Mouse (Mus musculus): Measurements from ENCODE around the gene Olfr288. TPM values are rescaled to one million over a fixed set of nuclear protein-coding genes. Genes with fewer than 3 reads are reported as not detected.

Olfr288 gene
- polyA plus RNA-seq, 1 experiment from 2014 or later = not detected

DNA sequence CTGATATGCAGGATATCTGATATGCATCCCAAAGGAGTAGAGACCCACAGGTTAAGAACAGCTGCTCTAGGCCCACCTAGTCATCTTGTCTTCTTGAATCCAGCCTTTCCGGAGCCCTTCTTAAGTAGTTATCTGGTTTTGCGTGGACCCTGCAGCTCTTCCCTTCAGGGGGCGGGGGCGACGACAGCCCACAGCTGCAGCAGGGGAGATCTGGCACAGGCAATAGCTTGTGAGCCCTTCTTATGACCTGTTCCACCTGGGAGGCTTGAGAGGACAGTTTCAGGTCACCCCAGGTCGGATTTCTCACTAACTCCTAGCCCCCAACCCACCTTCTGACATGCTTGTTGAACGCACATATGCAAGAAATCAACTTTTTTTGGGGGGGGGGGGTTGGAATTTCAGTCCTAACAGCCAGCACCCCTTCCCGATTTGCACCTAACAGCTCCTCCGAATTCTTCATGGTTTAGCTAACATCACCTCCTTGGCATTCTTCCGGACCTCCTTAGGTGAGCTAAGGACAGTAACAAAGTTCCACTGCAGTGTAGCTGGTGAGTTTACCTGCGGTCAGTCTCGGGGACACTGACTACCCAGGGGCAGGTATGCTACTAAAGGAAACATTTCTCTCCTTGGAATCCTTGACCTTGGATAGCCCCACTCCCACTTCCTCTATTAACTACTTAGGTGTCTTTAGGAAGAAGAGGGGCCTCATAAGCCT is 13.3 kb downstream of the Olfr288 start:
- peaks cover 3% of the 10 kb centered on the region; the same call in 1 of the 2 replicates for H3K27me3 ChIP-seq (replicated peaks)
- 0 out of 2 replicates have a peak overlapping the region, but pooled peaks have one; percentile 48 for H3K9ac ChIP-seq
- peak overlapping the region; percentile 17; the same call in 1 of the 2 replicates for H3K4me2 ChIP-seq
- no peak overlapping the region for H3K4me3 ChIP-seq
- no peak for ATAC-seq (ENCODE audit: insufficient number of reproducible peaks, low FRiP score)
- H3K36me3 ChIP-seq = no peaks in the 10 kb centered on the region
- H3K27ac ChIP-seq (ENCODE audit: poor library complexity, severe bottlenecking) = no peak overlapping the region
- peaks cover 10% of the 10 kb centered on the region for H3K4me1 ChIP-seq (replicated peaks)
- H3K9me3 ChIP-seq (replicated peaks) = no peaks in the 10 kb centered on the region
- WGBS = 59% methylated on average over 12 of the region's 12 CpGs

GRCm38 (mm10) chr15:98181132-98181711 is 14.1 kb downstream of the Olfr288 start:
- Histone ChIP-seq H3K9ac (peak overlapping the region; percentile 58), H3K27ac (ENCODE audit: poor library complexity, severe bottlenecking) (peak overlapping the region; percentile 84), H3K4me2 (peak overlapping the region; percentile 69), H3K4me1 (replicated peaks) (peaks cover 10% of the 10 kb centered on the region), H3K36me3 (no peaks in the 10 kb centered on the region), H3K27me3 (replicated peaks) (peaks cover 4% of the 10 kb centered on the region; the same call in 1 of the 2 replicates), H3K4me3 (peak overlapping the region; percentile 45), H3K9me3 (replicated peaks) (no peaks in the 10 kb centered on the region)
- ATAC-seq (ENCODE audit: insufficient number of reproducible peaks, low FRiP score) = peak; percentile 96
- under 1% methylated on average over 30 of the region's 30 CpGs for WGBS

DNA sequence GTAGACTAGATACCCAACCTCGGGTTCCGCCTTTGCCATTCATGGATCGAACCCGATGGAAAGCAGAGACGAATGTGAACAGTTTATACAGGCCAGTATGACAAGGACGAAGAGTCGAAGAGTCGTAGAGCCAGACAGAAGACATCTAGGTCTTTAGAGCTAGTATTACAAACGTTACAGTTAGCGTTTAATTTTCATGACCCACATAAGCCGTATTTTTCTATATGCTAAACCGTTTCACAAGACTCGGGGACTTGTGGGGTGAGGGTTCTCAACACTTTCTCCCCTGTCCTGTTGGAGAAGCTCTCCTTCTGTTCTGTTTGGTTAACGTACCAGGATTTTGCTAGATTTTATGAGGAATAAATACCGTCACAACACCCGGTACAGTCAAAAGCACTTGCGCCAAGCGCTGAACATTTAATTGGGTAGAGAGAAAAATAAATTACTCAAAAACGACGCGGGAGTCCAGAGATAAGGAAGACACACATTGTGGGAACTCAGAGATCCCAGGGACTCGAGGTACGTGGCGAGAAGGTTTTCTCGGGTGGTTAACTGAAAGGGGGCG is 14.7 kb downstream of the Olfr288 start:
- peaks cover 6% of the 10 kb centered on the region; the same call in 1 of the 2 replicates for H3K27me3 ChIP-seq (replicated peaks)
- H3K9me3 ChIP-seq (replicated peaks) = no peaks in the 10 kb centered on the region
- peak overlapping the region; percentile 69 for H3K4me2 ChIP-seq
- ATAC-seq (ENCODE audit: insufficient number of reproducible peaks, low FRiP score) = no peak
- peak overlapping the region; percentile 45 for H3K4me3 ChIP-seq
- H3K9ac ChIP-seq = peak overlapping the region; percentile 58
- H3K4me1 ChIP-seq (replicated peaks) = peaks cover 10% of the 10 kb centered on the region
- peak overlapping the region; percentile 84 for H3K27ac ChIP-seq (ENCODE audit: poor library complexity, severe bottlenecking)
- WGBS = 8% methylated on average over 26 of the region's 26 CpGs
- no peaks in the 10 kb centered on the region for H3K36me3 ChIP-seq

DNA sequence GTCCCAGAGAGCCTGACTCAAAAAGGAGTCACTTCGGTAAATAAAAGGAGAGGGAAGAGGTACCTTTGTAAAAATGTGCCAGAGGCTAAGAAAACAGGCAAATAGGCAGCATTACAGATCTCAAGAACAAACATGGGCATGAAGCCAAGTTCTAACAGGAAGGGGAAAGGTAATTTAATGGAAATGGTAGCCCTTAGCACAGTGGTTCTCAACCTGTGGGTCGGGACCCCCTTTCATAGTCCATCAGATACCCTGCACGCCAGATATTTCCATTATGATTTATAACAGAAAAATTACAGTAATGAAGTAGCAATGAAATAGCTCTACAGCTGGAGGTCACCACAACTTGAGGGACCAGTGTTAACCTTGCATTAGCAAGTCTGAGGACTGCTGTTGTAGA is 18.0 kb downstream of the Olfr288 start:
- Histone ChIP-seq H3K27me3 (replicated peaks) (peaks cover 28% of the 10 kb centered on the region), H3K9me3 (replicated peaks) (no peaks in the 10 kb centered on the region), H3K9ac (no peak overlapping the region), H3K36me3 (no peaks in the 10 kb centered on the region), H3K27ac (ENCODE audit: poor library complexity, severe bottlenecking) (no peak overlapping the region), H3K4me3 (no peak overlapping the region), H3K4me2 (no peak overlapping the region), H3K4me1 (replicated peaks) (peaks cover 10% of the 10 kb centered on the region)
- ATAC-seq (ENCODE audit: insufficient number of reproducible peaks, low FRiP score) = no peak
- WGBS = 71% methylated on average over 3 of the region's 3 CpGs

- Histone ChIP-seq H3K36me3 (no peaks in the 10 kb centered on the region), H3K27ac (ENCODE audit: poor library complexity, severe bottlenecking) (no peak overlapping the region), H3K4me1 (replicated peaks) (no peaks in the 10 kb centered on the region), H3K4me2 (no peak overlapping the region), H3K27me3 (replicated peaks) (peaks cover 62% of the 10 kb centered on the region), H3K4me3 (no peak overlapping the region), H3K9me3 (replicated peaks) (no peaks in the 10 kb centered on the region), H3K9ac (no peak overlapping the region)
- no peak for ATAC-seq (ENCODE audit: insufficient number of reproducible peaks, low FRiP score)
- WGBS = 36% methylated on average over 8 of the region's 8 CpGs
Measured at GRCm38 (mm10) chr15:98173821-98174220, 21.5 kb downstream of the Olfr288 start.

DNA sequence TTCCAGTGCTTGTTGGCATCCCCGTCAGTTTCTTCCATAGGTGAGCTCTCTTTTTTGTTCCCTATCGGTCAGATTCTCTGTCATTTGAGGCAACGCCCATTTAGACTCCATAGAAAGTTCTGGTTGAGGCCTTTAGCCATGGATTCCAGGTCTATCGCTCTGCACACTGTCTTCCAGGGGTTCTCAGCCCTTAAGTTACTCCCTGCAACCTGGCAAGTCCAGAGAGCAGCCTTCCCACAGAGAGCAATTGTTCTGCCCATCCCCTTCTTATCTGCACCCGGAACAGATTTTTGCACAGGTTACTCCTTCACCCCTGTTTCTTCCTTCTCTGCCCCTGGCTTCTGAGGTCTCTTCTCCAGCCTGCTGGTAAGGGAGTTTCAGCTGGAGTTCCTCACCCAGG is 23.2 kb downstream of the Olfr288 start:
- no peaks in the 10 kb centered on the region for H3K9me3 ChIP-seq (replicated peaks)
- ATAC-seq (ENCODE audit: insufficient number of reproducible peaks, low FRiP score) = no peak
- peaks cover 13% of the 10 kb centered on the region for H3K4me1 ChIP-seq (replicated peaks)
- H3K4me2 ChIP-seq = no peak overlapping the region
- H3K27me3 ChIP-seq (replicated peaks) = peaks cover 75% of the 10 kb centered on the region
- whole genome bisulfite sequencing = 64% methylated on average over 5 of the region's 5 CpGs
- no peak overlapping the region for H3K4me3 ChIP-seq
- no peak overlapping the region for H3K9ac ChIP-seq
- H3K36me3 ChIP-seq = no peaks in the 10 kb centered on the region
- H3K27ac ChIP-seq (ENCODE audit: poor library complexity, severe bottlenecking) = no peak overlapping the region

- peaks cover 78% of the 10 kb centered on the region for H3K27me3 ChIP-seq (replicated peaks)
Measured at GRCm38 (mm10) chr15:98170917-98171316, 24.4 kb downstream of the Olfr288 start.

DNA sequence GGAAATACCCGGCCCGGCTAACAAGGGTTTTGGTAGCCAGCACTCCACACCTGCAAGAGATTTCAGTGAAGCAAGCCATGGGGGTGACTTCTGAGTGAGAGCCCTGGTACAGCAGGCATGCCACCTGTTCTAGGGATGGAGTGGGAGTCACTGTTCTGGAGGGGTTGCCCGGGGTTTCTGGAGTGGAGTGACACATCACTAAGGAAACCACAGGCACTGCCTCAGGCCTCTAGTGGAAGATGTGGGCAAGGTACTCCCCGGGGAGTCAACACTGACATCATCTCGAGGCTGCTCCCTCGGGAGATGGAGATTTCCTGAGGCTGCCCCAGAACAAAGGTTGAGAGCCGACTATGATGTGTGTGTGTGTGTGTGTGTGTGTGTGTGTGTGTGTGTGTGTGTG is 25.0 kb downstream of the Olfr288 start:
- no peak for ATAC-seq (ENCODE audit: insufficient number of reproducible peaks, low FRiP score)
- Histone ChIP-seq H3K36me3 (no peaks in the 10 kb centered on the region), H3K27ac (ENCODE audit: poor library complexity, severe bottlenecking) (no peak overlapping the region), H3K9me3 (replicated peaks) (no peaks in the 10 kb centered on the region), H3K4me2 (no peak overlapping the region), H3K27me3 (replicated peaks) (peaks cover 84% of the 10 kb centered on the region), H3K9ac (no peak overlapping the region), H3K4me1 (replicated peaks) (peaks cover 19% of the 10 kb centered on the region), H3K4me3 (no peak overlapping the region)
- WGBS = 36% methylated on average over 7 of the region's 7 CpGs

More at GRCm38 (mm10) chr15:98170917-98171316, 24.4 kb downstream of the Olfr288 start:
- no peak overlapping the region for H3K27ac ChIP-seq (ENCODE audit: poor library complexity, severe bottlenecking)
- H3K4me2 ChIP-seq = no peak overlapping the region
- H3K9ac ChIP-seq = no peak overlapping the region
- no peaks in the 10 kb centered on the region for H3K9me3 ChIP-seq (replicated peaks)
- peaks cover 19% of the 10 kb centered on the region for H3K4me1 ChIP-seq (replicated peaks)
- WGBS = 67% methylated on average over 9 of the region's 9 CpGs
- no peak overlapping the region for H3K4me3 ChIP-seq
- no peak for ATAC-seq (ENCODE audit: insufficient number of reproducible peaks, low FRiP score)
- H3K36me3 ChIP-seq = no peaks in the 10 kb centered on the region

DNA sequence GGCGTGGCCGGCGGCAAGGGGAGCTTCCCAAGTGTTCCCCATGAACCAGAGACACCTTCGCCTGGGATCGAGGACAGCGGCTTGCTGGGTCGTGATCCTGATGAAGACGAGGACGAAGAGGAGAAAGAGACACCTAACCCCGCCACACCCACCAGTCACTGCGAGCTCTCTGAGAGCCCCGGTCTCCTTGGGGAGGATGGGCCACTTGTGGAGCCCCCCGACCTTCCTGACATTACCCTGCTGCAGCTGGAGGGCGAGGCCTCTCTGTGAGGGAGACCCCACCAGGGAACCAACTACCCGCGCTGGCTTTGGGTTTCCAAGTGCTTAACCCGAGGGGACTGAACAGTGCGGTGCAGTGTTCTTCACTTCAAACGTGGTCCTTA is 26.7 kb downstream of the Olfr288 start:
- peak overlapping the region; percentile 93 for H3K4me2 ChIP-seq
- peaks cover 19% of the 10 kb centered on the region for H3K4me1 ChIP-seq (replicated peaks)
- no peak for ATAC-seq (ENCODE audit: insufficient number of reproducible peaks, low FRiP score)
- H3K27ac ChIP-seq (ENCODE audit: poor library complexity, severe bottlenecking) = no peak overlapping the region
- H3K36me3 ChIP-seq = no peaks in the 10 kb centered on the region
- peaks cover 87% of the 10 kb centered on the region for H3K27me3 ChIP-seq (replicated peaks)
- no peak overlapping the region for H3K9ac ChIP-seq
- H3K9me3 ChIP-seq (replicated peaks) = no peaks in the 10 kb centered on the region
- WGBS = 4% methylated on average over 19 of the region's 19 CpGs
- peak overlapping the region; percentile 61 for H3K4me3 ChIP-seq

DNA sequence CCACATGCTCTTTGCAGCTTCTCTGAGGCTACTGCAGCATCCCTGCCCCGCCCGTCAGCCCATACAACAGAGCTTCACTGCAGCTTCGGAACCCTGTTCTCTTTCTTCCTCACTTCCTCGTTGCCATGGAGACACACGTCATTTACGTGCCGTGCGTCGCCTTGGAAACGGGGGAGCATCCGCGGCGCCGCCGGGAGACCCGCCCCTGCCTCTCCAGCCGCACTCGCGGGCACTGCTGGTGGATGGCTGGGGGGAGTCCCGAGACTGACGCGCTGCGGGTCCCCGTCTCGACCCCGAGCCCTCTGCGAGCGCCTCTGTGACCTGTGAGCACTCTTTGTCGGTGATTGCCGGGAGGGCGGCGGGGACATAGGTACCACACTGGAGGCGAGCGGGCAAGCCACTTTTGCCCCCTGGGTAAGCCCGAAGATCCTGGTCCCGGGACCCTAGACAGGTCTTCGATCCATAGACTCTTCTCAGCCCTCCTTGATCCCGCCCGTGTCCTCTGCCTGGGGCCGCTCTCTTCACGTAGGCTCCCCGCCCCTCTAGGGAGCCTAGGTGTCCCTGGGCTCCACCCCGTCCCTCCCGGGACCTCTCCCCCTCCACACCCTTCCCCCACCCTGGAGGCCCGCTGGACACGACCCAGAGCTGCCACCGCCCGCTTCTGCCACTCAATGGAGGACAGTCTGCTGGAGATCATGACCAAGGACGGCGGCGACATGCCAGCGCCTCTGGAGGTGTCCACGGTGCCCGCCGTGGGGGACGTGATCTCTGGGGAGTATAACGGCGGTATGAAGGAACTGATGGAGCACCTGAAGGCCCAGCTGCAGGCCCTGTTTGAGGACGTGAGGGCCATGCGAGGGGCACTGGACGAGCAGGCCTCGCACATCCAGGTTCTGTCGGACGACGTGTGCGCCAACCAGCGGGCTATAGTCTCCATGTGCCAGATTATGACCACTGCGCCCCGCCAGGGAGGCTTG is 27.4 kb downstream of the Olfr288 start:
- Histone ChIP-seq H3K9ac (peak overlapping the region; percentile 63), H3K9me3 (replicated peaks) (no peaks in the 10 kb centered on the region), H3K4me3 (peak overlapping the region; percentile 61), H3K4me2 (peak overlapping the region; percentile 93), H3K4me1 (replicated peaks) (peaks cover 19% of the 10 kb centered on the region), H3K36me3 (no peaks in the 10 kb centered on the region), H3K27ac (ENCODE audit: poor library complexity, severe bottlenecking) (no peak overlapping the region), H3K27me3 (replicated peaks) (peaks cover 80% of the 10 kb centered on the region)
- 1% methylated on average over 69 of the region's 69 CpGs for WGBS
- peak; percentile 75 for ATAC-seq (ENCODE audit: insufficient number of reproducible peaks, low FRiP score)
